Mouse (Mus musculus) ES-E14 (cell line): ENCODE results near the gene Prep. TPM values are rescaled to one million over a fixed set of nuclear protein-coding genes. Genes with fewer than 3 reads are reported as not detected.

Source experiments
- DNase-seq: peaks from one replicate; pipeline ENCODE4 v3.0.0-alpha.2; 2013; ENCODE audit warnings: low read depth, low spot score
- H3K27ac ChIP-seq: 2 replicates; pipeline ENCODE4 v1.5.1; 2012; ENCODE audit warnings: low read depth, mild to moderate bottlenecking, low read length, moderate library complexity, mixed read lengths; ENCODE audit not compliant: poor library complexity, insufficient read depth, severe bottlenecking
- H3K36me3 ChIP-seq: 2 replicates; pipeline ENCODE4 v1.6.1; 2012; ENCODE audit warnings: mild to moderate bottlenecking, low read length, moderate library complexity, mixed read lengths; ENCODE audit not compliant: control insufficient read depth, poor library complexity, insufficient read depth, severe bottlenecking
- H3K4me1 ChIP-seq, 2 experiments: fragments of 150-350 bp in 1 of 2; sonication (generic) in 1 of 2; 2 replicates each; pipeline ENCODE4 v1.6.1; 2012; ENCODE audit warnings: low read length in 2 of 2, mild to moderate bottlenecking in 1 of 2, mixed read lengths in 1 of 2; ENCODE audit not compliant: control insufficient read depth in 2 of 2, insufficient read depth in 2 of 2, poor library complexity in 1 of 2
- H3K4me3 ChIP-seq, 2 experiments: fragments of 150-350 bp in 1 of 2; sonication (generic) in 1 of 2; 2 replicates each; pipeline ENCODE4 v1.5.1; 2012; ENCODE audit warnings: low read length in 2 of 2, low read depth in 1 of 2, mild to moderate bottlenecking in 1 of 2, mixed read lengths in 1 of 2; ENCODE audit not compliant: insufficient read depth in 1 of 2, poor library complexity in 1 of 2, severe bottlenecking in 1 of 2
- H3K9ac ChIP-seq: 2 replicates; pipeline ENCODE4 v1.6.1; 2012; ENCODE audit warnings: low read depth, mild to moderate bottlenecking, low read length, mixed read lengths; ENCODE audit not compliant: poor library complexity, insufficient read depth, severe bottlenecking
- H3K9me3 ChIP-seq: fragments of 150-350 bp; sonication (generic); 2 replicates; pipeline ENCODE4 v1.6.1; 2012; ENCODE audit warnings: low read depth, mild to moderate bottlenecking, low read length; ENCODE audit not compliant: control insufficient read depth, insufficient read depth
- CHD2 ChIP-seq: IDR thresholded peaks from 2 replicates; pipeline ENCODE4 v1.6.1; 2014; ENCODE audit warnings: mild to moderate bottlenecking, low read depth, low read length, inconsistent platforms
- HCFC1 ChIP-seq: IDR thresholded peaks from 2 replicates; pipeline ENCODE4 v1.6.1; 2012; ENCODE audit warnings: low read length, inconsistent platforms, borderline replicate concordance; ENCODE audit not compliant: insufficient read depth
- MAFK ChIP-seq: IDR thresholded peaks from 2 replicates; pipeline ENCODE4 v1.6.1; 2014; ENCODE audit warnings: mild to moderate bottlenecking, low read depth, low read length, inconsistent platforms; ENCODE audit not compliant: insufficient read depth
- ZC3H11A ChIP-seq: IDR thresholded peaks from 2 replicates; pipeline ENCODE4 v1.6.1; 2012; ENCODE audit warnings: low read depth, mild to moderate bottlenecking, inconsistent platforms, low read length, borderline replicate concordance
- ZNF384 ChIP-seq: IDR thresholded peaks from 2 replicates; pipeline ENCODE4 v1.6.1; 2012; ENCODE audit warnings: low read depth, low read length, inconsistent platforms
- in situ Hi-C, 2 experiments: fragments of 600-800 bp; cut with MboI; formaldehyde crosslinking; loops; one replicate each; pipeline ENCODE4 v1.15.1; 2025; ENCODE audit warnings: low sequenced_read_pairs in 2 of 2, inconsistent platforms in 1 of 2; ENCODE audit not compliant: unreplicated experiment in 2 of 2
- total RNA-seq: library from RNA; depleted of rRNA; stranded (reverse); fragments of 300-350 nt; gene quantifications from 2 replicates; pipeline ENCODE4 v1.2.3, GENCODE M21; 2012

The Prep gene
- total RNA-seq, 1 experiment = 12.9 TPM

DNA sequence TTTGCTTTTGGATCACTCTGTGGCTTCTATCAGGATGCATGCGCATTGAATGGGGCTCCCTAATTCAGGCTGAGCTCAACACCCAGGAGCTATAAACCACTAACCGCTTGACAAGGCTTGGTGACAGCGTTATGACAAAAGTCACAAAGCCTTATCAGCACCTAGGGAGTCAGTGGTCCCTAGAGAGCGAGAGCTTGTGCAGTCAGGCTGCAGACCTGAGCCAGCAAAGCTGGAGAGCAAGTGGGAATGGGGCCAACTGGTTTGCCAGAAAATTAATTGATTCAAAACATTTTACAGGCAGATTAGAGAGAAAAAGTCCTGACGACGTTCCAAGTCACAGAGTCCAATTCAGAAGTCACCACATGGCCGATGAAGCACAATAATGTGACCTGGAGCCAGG lies 37.1 kb downstream of the Prep start:
- Histone ChIP-seq H3K4me3 (no peak overlapping the region), H3K9ac (no peak overlapping the region), H3K9me3 (no peaks in the 10 kb centered on the region), H3K36me3 (peaks cover 22% of the 10 kb centered on the region), H3K4me1 (no peaks in the 10 kb centered on the region), H3K27ac (no peak overlapping the region)
- TF ChIP-seq ZC3H11A = no peak
- no peak for TF ChIP-seq ZNF384
- no peak for TF ChIP-seq MAFK
- no peak for TF ChIP-seq CHD2
- no peak for TF ChIP-seq HCFC1
- in situ Hi-C loops = no loop called here
- DNase-seq = no peak

DNA sequence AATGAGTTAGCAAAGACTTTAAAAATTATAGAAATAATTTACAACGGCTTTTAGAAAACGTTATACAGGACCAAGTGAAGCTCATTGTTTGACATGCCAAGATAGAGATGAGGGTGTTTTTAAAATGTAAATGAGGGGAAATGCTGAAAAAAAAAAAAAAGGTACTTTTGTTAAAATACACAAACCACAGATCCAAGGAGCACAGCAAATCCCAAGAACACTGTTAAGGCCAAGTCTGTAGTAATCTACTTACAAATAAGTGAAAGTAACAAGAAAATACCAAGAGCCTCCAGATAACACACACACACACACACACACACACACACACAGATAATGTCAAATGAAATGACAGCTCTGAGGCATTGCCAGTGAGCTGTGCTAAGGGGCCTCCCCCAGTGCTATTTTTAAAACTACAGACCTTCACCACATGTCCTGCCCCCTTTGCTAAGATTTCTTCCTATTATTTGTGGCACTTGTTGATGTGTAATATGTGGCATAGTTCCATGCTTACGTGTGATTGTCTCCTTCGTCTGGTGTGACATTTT lies 37.6 kb downstream of the Prep start:
- Histone ChIP-seq H3K4me1 (no peaks in the 10 kb centered on the region), H3K9me3 (no peaks in the 10 kb centered on the region), H3K4me3 (no peak overlapping the region), H3K36me3 (peaks cover 22% of the 10 kb centered on the region), H3K9ac (no peak overlapping the region), H3K27ac (no peak overlapping the region)
- DNase-seq = no peak
- no peak for TF ChIP-seq MAFK
- TF ChIP-seq ZNF384 = no peak
- TF ChIP-seq HCFC1 = no peak
- no peak for TF ChIP-seq CHD2
- TF ChIP-seq ZC3H11A = no peak
- in situ Hi-C loops = no loop called here

DNA sequence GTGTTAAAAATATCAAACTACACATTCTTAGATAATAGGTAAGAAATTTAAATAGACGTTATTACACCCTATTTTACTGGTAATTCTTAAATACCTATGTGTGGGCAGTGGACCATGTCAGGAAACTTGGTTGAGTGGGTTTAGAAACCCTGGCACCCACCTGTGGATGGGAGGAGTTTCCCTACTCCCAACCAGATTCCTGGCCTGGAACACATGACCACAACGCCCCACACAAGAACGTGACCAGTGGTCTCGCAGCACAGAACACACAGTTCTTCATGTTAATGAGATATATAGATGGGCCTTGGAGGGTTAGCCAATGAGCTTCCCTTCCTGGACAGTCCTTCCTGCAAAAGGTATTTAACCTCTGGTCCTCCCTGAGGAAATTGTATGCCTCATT lies 39.5 kb downstream of the Prep start:
- peaks cover 16% of the 10 kb centered on the region for H3K36me3 ChIP-seq
- no peak overlapping the region for H3K9ac ChIP-seq
- DNase-seq = no peak
- TF ChIP-seq CHD2 (no peak), HCFC1 (no peak), ZNF384 (no peak), ZC3H11A (no peak), MAFK (no peak)
- H3K9me3 ChIP-seq = no peaks in the 10 kb centered on the region
- no peak overlapping the region for H3K4me3 ChIP-seq
- in situ Hi-C loops = no loop called here
- H3K27ac ChIP-seq = no peak overlapping the region
- no peaks in the 10 kb centered on the region for H3K4me1 ChIP-seq

DNA sequence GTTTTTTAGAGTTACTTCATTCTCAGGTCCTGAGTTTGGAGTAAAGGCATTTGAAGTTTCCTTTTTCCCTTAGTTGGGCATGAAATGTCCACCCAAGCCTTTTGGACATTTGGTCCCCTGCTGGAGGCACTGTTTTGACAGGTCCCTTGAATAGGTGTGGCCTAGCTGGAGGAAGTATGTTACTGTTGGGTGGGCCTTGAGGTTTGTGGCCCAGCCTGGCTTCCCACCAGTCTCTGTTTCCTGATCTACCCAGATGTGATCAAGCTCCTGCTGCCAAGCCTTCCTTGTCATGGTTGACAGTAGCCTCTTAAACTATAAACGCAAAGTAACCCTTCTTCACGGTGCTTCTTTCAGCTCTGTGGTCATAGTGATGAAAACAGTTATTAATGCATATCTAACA lies 40.3 kb downstream of the Prep start:
- peaks cover 14% of the 10 kb centered on the region for H3K36me3 ChIP-seq

DNA sequence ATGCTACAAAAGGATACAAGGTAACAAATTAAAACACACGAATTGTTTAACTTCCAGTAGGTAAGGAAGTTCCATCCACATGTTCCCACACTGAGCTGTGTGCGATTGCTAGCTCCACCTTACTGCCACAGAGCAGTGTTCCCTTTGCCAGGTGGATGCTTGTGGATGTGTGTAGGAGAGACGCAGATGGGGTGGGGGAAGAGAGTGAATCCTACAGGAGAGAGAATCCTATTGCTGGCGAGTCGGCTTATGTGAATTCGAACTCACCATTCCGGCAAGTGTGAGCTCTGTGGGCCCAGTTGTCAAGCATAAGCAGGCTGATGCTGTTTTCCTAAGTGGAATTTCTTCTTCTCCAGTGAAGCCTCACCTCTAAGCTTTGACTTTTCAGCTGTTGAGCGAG lies 42.0 kb downstream of the Prep start:
- Histone ChIP-seq H3K36me3 (peaks cover 11% of the 10 kb centered on the region), H3K4me1 (no peaks in the 10 kb centered on the region), H3K27ac (no peak overlapping the region), H3K4me3 (no peak overlapping the region), H3K9me3 (no peaks in the 10 kb centered on the region), H3K9ac (no peak overlapping the region)
- no peak for DNase-seq
- in situ Hi-C loops = no loop called here
- TF ChIP-seq ZC3H11A = no peak
- TF ChIP-seq HCFC1 = no peak
- TF ChIP-seq MAFK = no peak
- no peak for TF ChIP-seq ZNF384
- TF ChIP-seq CHD2 = no peak

More for the DNA sequence above, 40.3 kb downstream of the Prep start:
- Histone ChIP-seq H3K4me1 (no peaks in the 10 kb centered on the region), H3K4me3 (no peak overlapping the region), H3K27ac (no peak overlapping the region), H3K9me3 (no peaks in the 10 kb centered on the region), H3K9ac (no peak overlapping the region)
- no peak for TF ChIP-seq MAFK
- TF ChIP-seq ZC3H11A = no peak
- TF ChIP-seq ZNF384 = no peak
- TF ChIP-seq HCFC1 = no peak
- TF ChIP-seq CHD2 = no peak
- DNase-seq = no peak
- in situ Hi-C loops = no loop called here
